Mouse (Mus musculus): ENCODE measurements around the gene Siglece. TPM values are rescaled to one million over a fixed set of nuclear protein-coding genes. Genes with fewer than 3 reads are reported as not detected.

The Siglece gene
- 1.0 TPM for polyA plus RNA-seq (2014; fragmentation: Illumina TruSeq; extraction: RNeasy Lipid Tissue Mini Kit (QIAGEN cat#74804); ENCODE audit: low read depth, low replicate concordance)

DNA sequence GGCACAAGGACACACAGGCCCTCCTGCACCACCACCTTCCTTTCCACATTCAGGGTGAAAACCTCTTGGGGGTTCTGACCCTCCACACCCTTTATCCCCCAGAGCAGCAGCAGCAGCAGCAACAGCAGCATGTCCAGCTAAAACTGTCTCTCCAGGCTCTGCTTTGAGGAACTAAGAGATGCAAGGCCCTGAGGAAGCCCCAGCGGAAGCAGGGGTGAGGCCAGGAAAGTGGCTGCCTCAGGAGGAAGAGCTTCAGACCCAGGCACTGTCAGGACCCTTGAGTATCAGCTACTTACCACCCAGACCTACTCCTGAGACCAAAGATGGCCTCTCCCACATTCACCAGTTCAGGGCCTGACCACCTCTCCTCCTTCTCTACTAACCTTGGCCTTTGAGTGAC, at the start of gene Siglece:
Gene Siglece (minus strand): TSS at position 160 of the 400 bp plus-strand sequence.

DNA sequence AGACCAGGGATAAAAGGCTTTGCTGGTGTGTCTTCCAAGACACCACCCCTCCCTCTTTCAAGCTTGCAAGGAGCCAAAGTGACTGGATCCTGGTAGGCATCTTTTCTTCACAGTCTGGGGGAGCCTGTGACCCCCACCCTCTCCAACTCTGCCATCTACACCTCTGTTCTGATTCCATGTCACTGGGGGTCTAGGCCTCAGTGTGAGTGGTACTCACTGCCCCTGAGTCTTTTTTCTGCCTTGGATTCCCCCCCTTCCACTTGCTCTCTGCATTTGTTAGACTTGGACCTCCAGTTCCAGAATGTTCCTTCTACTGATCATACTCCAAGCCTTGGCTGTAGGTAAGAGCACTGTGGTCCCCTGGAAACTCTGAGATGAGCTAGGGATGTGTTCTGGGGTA, 30.2 kb upstream of the Siglece start, which contains the start of gene Klk14:
Gene Klk14 (plus strand): TSS at position 301 of the 400 bp plus-strand sequence.

DNA sequence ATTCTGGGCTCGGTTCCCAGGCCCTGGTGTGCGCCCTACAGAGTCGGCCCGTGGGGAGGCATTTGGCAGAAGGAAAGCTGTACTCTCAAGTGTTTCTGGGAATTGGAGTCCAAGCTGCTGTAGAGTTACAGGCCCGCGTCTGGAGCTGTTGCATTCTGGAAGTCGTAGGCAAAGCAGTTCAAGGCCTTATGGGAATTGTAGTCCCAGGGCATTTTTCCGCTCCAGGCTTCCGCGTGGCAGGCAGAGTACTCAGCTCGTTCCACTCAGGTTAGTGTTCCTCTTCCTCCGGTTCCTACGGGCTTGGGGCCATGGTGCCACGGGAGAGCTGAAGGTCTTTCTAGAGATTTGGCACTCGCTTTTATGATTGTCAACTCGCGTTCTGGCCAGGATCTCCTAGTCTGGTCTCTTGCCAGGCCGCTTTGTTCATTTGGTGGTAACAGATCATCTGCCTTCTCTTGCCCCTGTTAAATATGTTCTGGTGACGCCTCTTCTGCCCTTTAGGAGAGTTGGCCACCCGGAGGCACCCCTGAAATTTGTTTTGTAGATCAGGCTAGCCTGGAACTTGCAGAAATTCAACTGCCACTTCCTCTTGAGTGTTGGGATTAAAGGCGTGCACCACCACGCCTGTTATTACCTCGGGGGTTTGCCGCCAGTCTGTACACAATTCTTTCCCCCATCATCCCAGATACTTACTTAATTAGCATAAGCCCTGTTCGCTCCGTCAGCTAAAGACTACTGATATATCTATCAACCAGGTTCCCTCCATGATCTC, 12.0 kb upstream of the Siglece start, which contains the start of gene Ctu1:
Gene Ctu1 (plus strand): TSS at position 208 of the 772 bp plus-strand sequence.

DNA sequence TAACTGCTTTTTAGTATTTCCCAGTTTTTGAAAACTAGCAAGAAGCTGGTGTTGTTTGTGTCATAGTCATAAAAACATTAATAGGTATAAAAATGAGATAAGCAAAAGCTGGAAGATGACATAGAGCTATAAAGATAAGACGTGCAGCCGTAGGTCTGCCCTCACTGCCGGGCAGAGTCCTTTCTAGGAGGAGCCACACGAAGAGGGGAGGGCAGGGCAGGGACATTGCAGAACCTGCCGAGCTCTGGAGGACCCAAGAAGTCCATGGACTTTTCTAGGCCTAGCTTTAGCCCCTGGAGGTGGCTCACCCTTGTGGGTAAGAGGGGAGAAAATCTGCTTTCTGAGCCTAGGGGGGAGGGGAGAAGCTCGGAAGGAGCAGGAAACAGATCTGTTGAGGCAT, 25.5 kb downstream of the Siglece start, which contains the start of gene Ceacam18:
Gene Ceacam18 (plus strand): TSS at position 208 of the 400 bp plus-strand sequence.

DNA sequence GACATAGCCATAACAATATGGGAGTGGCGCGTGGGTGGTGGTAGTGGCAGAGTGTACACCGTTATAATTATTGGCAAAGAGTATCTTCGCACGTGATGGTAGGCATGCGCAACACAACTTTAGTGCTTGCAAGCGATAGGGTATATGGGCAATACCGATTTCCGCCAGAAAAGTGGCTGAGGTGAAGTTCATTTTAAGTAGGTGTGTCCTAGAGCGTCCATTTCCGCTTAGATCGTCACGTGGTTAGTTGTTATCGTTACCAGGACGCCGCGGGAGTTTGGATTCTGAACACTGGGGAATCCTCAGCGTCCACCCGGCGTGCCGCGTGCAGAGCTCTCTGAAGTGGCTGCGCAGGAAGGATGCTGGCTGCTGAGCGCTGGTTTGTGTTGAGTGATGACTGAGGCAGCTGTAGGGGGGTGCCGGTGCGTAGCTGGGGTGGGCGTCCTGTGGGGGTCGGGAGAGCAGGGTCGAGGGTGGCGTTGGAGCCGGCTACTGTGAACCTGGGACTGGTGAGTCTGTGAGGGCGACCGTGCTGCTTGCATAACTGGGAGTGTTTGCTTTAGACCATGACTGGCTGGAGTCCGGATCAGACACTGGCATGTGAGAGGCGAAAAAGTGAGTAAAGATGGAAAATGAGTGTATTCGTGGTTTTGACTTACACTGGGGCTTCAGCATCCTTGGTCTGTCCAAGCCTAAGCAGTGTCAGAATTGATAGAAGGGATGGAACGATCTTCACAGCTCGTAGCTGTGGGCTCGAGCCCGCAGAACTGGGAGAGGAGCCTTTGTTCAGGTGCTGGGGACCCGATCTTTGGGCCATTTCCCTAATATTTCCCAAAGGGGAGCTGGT, 52.8 kb downstream of the Siglece start, which contains the start of gene Zfp819:
Gene Zfp819 (plus strand): TSS at position 274 of the 847 bp plus-strand sequence.

Other genes starting within 250 kb of the Siglece start
- not detected for gene Lim2, start 232.5 kb downstream of the Siglece start, polyA plus RNA-seq (2014; fragmentation: Illumina TruSeq; extraction: RNeasy Lipid Tissue Mini Kit (QIAGEN cat#74804); ENCODE audit: low read depth, low replicate concordance)
- not detected for gene Nkg7, start 223.1 kb downstream of the Siglece start, polyA plus RNA-seq (2014; fragmentation: Illumina TruSeq; extraction: RNeasy Lipid Tissue Mini Kit (QIAGEN cat#74804); ENCODE audit: low read depth, low replicate concordance)
- gene Cldnd2, start 219.4 kb downstream of the Siglece start, polyA plus RNA-seq (2014; fragmentation: Illumina TruSeq; extraction: RNeasy Lipid Tissue Mini Kit (QIAGEN cat#74804); ENCODE audit: low read depth, low replicate concordance), result 18.3 TPM
- 3.1 TPM for gene Etfb, start 216.1 kb downstream of the Siglece start, polyA plus RNA-seq (2014; fragmentation: Illumina TruSeq; extraction: RNeasy Lipid Tissue Mini Kit (QIAGEN cat#74804); ENCODE audit: low read depth, low replicate concordance)
- gene Gm45233, start 216.0 kb downstream of the Siglece start, polyA plus RNA-seq (2014; fragmentation: Illumina TruSeq; extraction: RNeasy Lipid Tissue Mini Kit (QIAGEN cat#74804); ENCODE audit: low read depth, low replicate concordance), result not detected
- 1.5 TPM for gene Vsig10l, start 197.0 kb downstream of the Siglece start, polyA plus RNA-seq (2014; fragmentation: Illumina TruSeq; extraction: RNeasy Lipid Tissue Mini Kit (QIAGEN cat#74804); ENCODE audit: low read depth, low replicate concordance)
- 0.46 TPM for gene Iglon5, start 170.1 kb downstream of the Siglece start, polyA plus RNA-seq (2014; fragmentation: Illumina TruSeq; extraction: RNeasy Lipid Tissue Mini Kit (QIAGEN cat#74804); ENCODE audit: low read depth, low replicate concordance)
- 14.5 TPM for gene 4931406B18Rik, start 154.2 kb downstream of the Siglece start, polyA plus RNA-seq (2014; fragmentation: Illumina TruSeq; extraction: RNeasy Lipid Tissue Mini Kit (QIAGEN cat#74804); ENCODE audit: low read depth, low replicate concordance)
- 2.1 TPM for gene Cd33, start 115.7 kb downstream of the Siglece start, polyA plus RNA-seq (2014; fragmentation: Illumina TruSeq; extraction: RNeasy Lipid Tissue Mini Kit (QIAGEN cat#74804); ENCODE audit: low read depth, low replicate concordance)
- 0.34 TPM for gene Zfp658, start 97.9 kb downstream of the Siglece start, polyA plus RNA-seq (2014; fragmentation: Illumina TruSeq; extraction: RNeasy Lipid Tissue Mini Kit (QIAGEN cat#74804); ENCODE audit: low read depth, low replicate concordance)
- 13.8 TPM for gene Zfp719, start 80.6 kb downstream of the Siglece start, polyA plus RNA-seq (2014; fragmentation: Illumina TruSeq; extraction: RNeasy Lipid Tissue Mini Kit (QIAGEN cat#74804); ENCODE audit: low read depth, low replicate concordance)
- gene Zfp819, start 53.0 kb downstream of the Siglece start, polyA plus RNA-seq (2014; fragmentation: Illumina TruSeq; extraction: RNeasy Lipid Tissue Mini Kit (QIAGEN cat#74804); ENCODE audit: low read depth, low replicate concordance), result 9.2 TPM
- not detected for gene Ceacam18, start 25.5 kb downstream of the Siglece start, polyA plus RNA-seq (2014; fragmentation: Illumina TruSeq; extraction: RNeasy Lipid Tissue Mini Kit (QIAGEN cat#74804); ENCODE audit: low read depth, low replicate concordance)
- gene Ctu1, start 11.9 kb upstream of the Siglece start, polyA plus RNA-seq (2014; fragmentation: Illumina TruSeq; extraction: RNeasy Lipid Tissue Mini Kit (QIAGEN cat#74804); ENCODE audit: low read depth, low replicate concordance), result 0.24 TPM
- not detected for gene Klk14, start 30.3 kb upstream of the Siglece start, polyA plus RNA-seq (2014; fragmentation: Illumina TruSeq; extraction: RNeasy Lipid Tissue Mini Kit (QIAGEN cat#74804); ENCODE audit: low read depth, low replicate concordance)
- not detected for gene Klk13, start 52.4 kb upstream of the Siglece start, polyA plus RNA-seq (2014; fragmentation: Illumina TruSeq; extraction: RNeasy Lipid Tissue Mini Kit (QIAGEN cat#74804); ENCODE audit: low read depth, low replicate concordance)
- not detected for gene Klk12, start 108.7 kb upstream of the Siglece start, polyA plus RNA-seq (2014; fragmentation: Illumina TruSeq; extraction: RNeasy Lipid Tissue Mini Kit (QIAGEN cat#74804); ENCODE audit: low read depth, low replicate concordance)
- gene Klk11, start 114.4 kb upstream of the Siglece start, polyA plus RNA-seq (2014; fragmentation: Illumina TruSeq; extraction: RNeasy Lipid Tissue Mini Kit (QIAGEN cat#74804); ENCODE audit: low read depth, low replicate concordance), result not detected
- not detected for gene Klk10, start 120.9 kb upstream of the Siglece start, polyA plus RNA-seq (2014; fragmentation: Illumina TruSeq; extraction: RNeasy Lipid Tissue Mini Kit (QIAGEN cat#74804); ENCODE audit: low read depth, low replicate concordance)
- gene Klk9, start 131.7 kb upstream of the Siglece start, polyA plus RNA-seq (2014; fragmentation: Illumina TruSeq; extraction: RNeasy Lipid Tissue Mini Kit (QIAGEN cat#74804); ENCODE audit: low read depth, low replicate concordance), result not detected
- gene Klk8, start 137.4 kb upstream of the Siglece start, polyA plus RNA-seq (2014; fragmentation: Illumina TruSeq; extraction: RNeasy Lipid Tissue Mini Kit (QIAGEN cat#74804); ENCODE audit: low read depth, low replicate concordance), result not detected
- gene Klk7, start 151.1 kb upstream of the Siglece start, polyA plus RNA-seq (2014; fragmentation: Illumina TruSeq; extraction: RNeasy Lipid Tissue Mini Kit (QIAGEN cat#74804); ENCODE audit: low read depth, low replicate concordance), result not detected
- not detected for gene Klk6, start 164.3 kb upstream of the Siglece start, polyA plus RNA-seq (2014; fragmentation: Illumina TruSeq; extraction: RNeasy Lipid Tissue Mini Kit (QIAGEN cat#74804); ENCODE audit: low read depth, low replicate concordance)
- gene Klk5, start 181.8 kb upstream of the Siglece start, polyA plus RNA-seq (2014; fragmentation: Illumina TruSeq; extraction: RNeasy Lipid Tissue Mini Kit (QIAGEN cat#74804); ENCODE audit: low read depth, low replicate concordance), result not detected
- gene Klk4, start 221.0 kb upstream of the Siglece start, polyA plus RNA-seq (2014; fragmentation: Illumina TruSeq; extraction: RNeasy Lipid Tissue Mini Kit (QIAGEN cat#74804); ENCODE audit: low read depth, low replicate concordance), result not detected

All from testis, adult 10 weeks (tissue).